Mouse (Mus musculus): ENCODE results near the gene Rgl1. TPM values are rescaled to one million over a fixed set of nuclear protein-coding genes. Genes with fewer than 3 reads are reported as not detected.

The Rgl1 gene
- polyA plus RNA-seq, 1 experiment = 14.4 TPM

DNA sequence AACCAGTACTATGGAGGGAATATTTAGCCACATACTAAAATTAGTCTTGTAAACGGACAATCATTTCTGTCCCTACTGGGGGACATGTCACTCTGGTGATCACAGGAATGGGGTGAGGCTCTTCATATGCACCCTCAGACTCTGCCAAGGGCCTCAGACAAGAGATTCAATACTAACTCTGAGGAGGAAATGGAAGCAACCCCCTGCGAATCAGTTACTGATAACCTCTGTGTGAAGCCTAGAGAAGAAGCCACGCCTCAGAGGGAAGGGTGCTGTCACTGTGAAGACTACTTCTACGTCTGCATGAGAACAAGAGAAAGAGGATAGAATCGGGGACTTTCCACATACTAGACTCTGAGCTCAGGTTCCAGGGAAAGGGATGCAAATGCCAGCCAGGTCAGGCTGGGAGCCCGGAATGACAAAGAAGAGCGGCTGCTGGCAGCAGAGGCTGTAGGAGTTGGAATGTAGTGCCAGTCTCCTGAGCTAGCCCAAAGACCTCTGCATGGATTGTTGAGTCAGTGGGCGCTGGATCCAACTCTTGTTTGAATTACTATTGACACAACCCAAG, 29.6 kb upstream of the Rgl1 start:
- no peak for DNase-seq (ENCODE audit: low read depth in 1 of 2, low spot score in 2 of 2)
- 72% methylated on average over 8 of the region's 8 CpGs for WGBS
- H3K27ac ChIP-seq (ENCODE audit: insufficient read depth, low read length) = no peak overlapping the region
- H3K27me3 ChIP-seq (ENCODE audit: control insufficient read depth, insufficient read depth, low read length) = no peaks in the 10 kb centered on the region
- H3K36me3 ChIP-seq (ENCODE audit: control insufficient read depth, insufficient read depth, low read length) = no peaks in the 10 kb centered on the region
- no peak for TF ChIP-seq POLR2A (IDR thresholded peaks at IDR 0.05; ENCODE audit: low read depth, low read length)
- TF ChIP-seq CTCF (IDR thresholded peaks at IDR 0.05; ENCODE audit: extremely low read depth, insufficient read depth, insufficient read length, insufficient replicate concordance) = no peak
- H3K4me3 ChIP-seq (ENCODE audit: extremely low read depth, insufficient read depth, insufficient read length) = no peak overlapping the region
- H3K4me1 ChIP-seq (ENCODE audit: control insufficient read depth, insufficient read depth, insufficient read length) = peaks cover 10% of the 10 kb centered on the region; the same call in 1 of the 2 replicates

DNA sequence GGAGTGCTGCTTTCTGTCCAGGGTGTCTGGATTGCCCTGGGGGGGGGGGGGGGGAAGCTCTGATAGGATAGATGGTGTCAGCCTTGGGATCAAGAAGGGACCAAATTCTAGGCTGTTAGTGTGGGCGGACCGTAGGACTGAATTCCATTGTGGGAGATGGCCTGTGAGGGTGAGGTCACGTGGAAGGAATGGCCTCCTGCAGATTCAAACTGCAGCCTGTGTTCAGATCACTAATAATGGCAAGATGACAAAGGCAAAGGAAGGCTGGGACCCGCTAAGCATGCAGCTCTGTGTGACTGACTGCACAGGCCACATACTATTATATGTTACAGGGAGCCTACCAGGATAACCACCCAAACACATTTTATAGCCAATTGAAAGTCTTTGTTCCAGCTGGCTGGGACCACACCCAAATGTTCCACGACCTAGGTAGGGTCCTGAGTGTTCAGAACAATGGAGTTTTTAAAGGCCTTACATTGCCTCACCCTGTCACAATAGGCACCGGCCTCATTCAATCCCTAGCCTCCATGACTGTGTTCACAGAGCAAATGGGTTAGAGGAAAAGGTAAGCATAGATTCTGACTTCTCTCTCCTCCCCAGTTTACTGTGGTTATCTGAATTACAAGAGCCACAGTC, 27.5 kb upstream of the Rgl1 start:
- TF ChIP-seq POLR2A (IDR thresholded peaks at IDR 0.05; ENCODE audit: low read depth, low read length) = no peak
- no peak for TF ChIP-seq CTCF (IDR thresholded peaks at IDR 0.05; ENCODE audit: extremely low read depth, insufficient read depth, insufficient read length, insufficient replicate concordance)
- H3K27ac ChIP-seq (ENCODE audit: insufficient read depth, low read length) = no peak overlapping the region
- WGBS = 83% methylated on average over 6 of the region's 6 CpGs

DNA sequence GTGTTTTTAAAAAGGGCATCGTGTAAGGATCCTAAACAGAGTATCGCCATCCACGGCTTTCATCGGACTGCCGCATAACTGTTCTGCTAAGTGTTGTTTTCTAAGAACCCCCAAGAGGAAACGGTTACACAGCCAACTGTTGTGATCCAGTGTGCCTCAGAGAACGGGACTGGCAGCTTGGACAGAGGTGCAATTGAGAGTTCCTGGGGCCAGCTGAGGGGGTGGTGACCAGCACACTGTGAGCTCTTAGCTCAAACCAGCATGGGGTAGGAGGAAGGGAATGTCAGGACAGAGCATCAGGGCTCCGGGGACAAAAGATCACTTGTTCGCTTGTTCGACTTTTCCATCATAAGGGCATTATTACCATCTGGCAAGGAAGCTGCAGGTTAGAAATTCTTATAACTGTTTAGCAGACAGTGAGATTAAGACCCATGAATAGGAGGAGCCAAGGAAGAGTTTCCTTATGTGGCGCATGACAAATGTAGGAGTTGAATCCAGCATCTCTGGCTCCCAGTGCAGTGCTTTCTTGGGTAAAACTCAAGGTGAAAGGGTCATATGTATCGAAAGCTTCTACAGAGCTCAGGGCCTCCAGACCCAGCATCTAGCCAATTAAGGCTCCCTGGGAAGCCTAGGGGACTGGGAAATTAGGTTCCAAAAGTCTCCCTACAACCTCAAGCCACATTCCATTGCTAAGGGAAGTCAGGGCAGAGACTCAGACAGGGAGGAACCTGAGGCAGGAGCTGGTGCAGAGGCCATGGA, 26.8 kb upstream of the Rgl1 start:
- H3K4me1 ChIP-seq (ENCODE audit: control insufficient read depth, insufficient read depth, insufficient read length) = peaks cover 7% of the 10 kb centered on the region; the same call in 1 of the 2 replicates
- no peak for DNase-seq (ENCODE audit: low read depth in 1 of 2, low spot score in 2 of 2)
- no peak overlapping the region for H3K27ac ChIP-seq (ENCODE audit: insufficient read depth, low read length)
- no peaks in the 10 kb centered on the region for H3K36me3 ChIP-seq (ENCODE audit: control insufficient read depth, insufficient read depth, low read length)
- TF ChIP-seq CTCF (IDR thresholded peaks at IDR 0.05; ENCODE audit: extremely low read depth, insufficient read depth, insufficient read length, insufficient replicate concordance) = no peak
- no peak for TF ChIP-seq POLR2A (IDR thresholded peaks at IDR 0.05; ENCODE audit: low read depth, low read length)
- H3K27me3 ChIP-seq (ENCODE audit: control insufficient read depth, insufficient read depth, low read length) = no peaks in the 10 kb centered on the region
- 81% methylated on average over 12 of the region's 12 CpGs for WGBS
- no peak overlapping the region for H3K4me3 ChIP-seq (ENCODE audit: extremely low read depth, insufficient read depth, insufficient read length)

More for the DNA sequence above, 27.5 kb upstream of the Rgl1 start:
- Histone ChIP-seq H3K4me3 (ENCODE audit: extremely low read depth, insufficient read depth, insufficient read length) (no peak overlapping the region), H3K27me3 (ENCODE audit: control insufficient read depth, insufficient read depth, low read length) (no peaks in the 10 kb centered on the region), H3K36me3 (ENCODE audit: control insufficient read depth, insufficient read depth, low read length) (no peaks in the 10 kb centered on the region), H3K4me1 (ENCODE audit: control insufficient read depth, insufficient read depth, insufficient read length) (peaks cover 9% of the 10 kb centered on the region; the same call in 1 of the 2 replicates)
- DNase-seq (ENCODE audit: low read depth in 1 of 2, low spot score in 2 of 2) = no peak

DNA sequence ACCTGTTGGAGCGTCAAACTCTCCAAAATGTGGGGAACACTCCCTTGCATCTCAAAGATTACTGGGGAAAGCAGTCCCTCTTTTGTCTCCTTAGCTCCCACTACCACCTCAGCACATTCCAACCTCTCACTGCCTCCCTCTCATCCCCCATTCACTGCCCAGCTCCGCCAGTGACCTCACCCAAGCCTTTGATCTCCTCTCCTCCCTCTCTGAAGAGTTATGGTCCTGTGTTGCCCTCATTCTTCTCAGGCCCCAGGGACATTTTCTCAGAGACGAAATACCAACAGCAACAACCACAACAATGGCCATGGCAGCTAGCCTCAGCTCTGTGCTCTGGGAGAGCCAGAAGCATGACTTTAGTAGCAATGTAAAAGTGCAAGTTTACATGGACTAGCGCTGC, 25.1 kb upstream of the Rgl1 start:
- TF ChIP-seq CTCF (IDR thresholded peaks at IDR 0.05; ENCODE audit: extremely low read depth, insufficient read depth, insufficient read length, insufficient replicate concordance) (no peak), POLR2A (IDR thresholded peaks at IDR 0.05; ENCODE audit: low read depth, low read length) (no peak)
- no peak overlapping the region for H3K27ac ChIP-seq (ENCODE audit: insufficient read depth, low read length)
- H3K36me3 ChIP-seq (ENCODE audit: control insufficient read depth, insufficient read depth, low read length) = no peaks in the 10 kb centered on the region
- WGBS = 82% methylated on average over 4 of the region's 4 CpGs
- no peaks in the 10 kb centered on the region; the same call in 1 of the 2 replicates for H3K4me1 ChIP-seq (ENCODE audit: control insufficient read depth, insufficient read depth, insufficient read length)
- no peaks in the 10 kb centered on the region for H3K27me3 ChIP-seq (ENCODE audit: control insufficient read depth, insufficient read depth, low read length)
- no peak overlapping the region for H3K4me3 ChIP-seq (ENCODE audit: extremely low read depth, insufficient read depth, insufficient read length)
- no peak for DNase-seq (ENCODE audit: low read depth in 1 of 2, low spot score in 2 of 2)

DNA sequence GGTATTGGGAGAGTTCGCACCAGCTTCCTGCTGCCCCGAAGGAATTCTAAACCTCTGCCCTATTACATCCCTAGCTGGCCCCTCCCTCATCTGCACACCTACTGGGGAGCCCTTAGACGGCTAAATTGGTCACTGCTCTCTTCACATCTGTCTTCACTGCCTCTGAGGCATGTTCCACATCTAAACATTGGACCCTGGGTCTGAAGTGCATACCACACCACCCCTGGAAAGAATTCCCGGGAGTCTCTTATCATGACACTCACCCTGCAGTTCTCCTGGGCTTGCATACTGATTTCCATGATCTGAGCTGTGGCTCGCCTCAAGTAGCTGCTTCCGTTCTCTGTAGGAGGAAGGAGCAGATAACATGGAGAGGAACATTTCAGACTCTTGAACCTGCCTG, 24.7 kb upstream of the Rgl1 start:
- Histone ChIP-seq H3K27me3 (ENCODE audit: control insufficient read depth, insufficient read depth, low read length) (no peaks in the 10 kb centered on the region), H3K4me1 (ENCODE audit: control insufficient read depth, insufficient read depth, insufficient read length) (no peaks in the 10 kb centered on the region; the same call in 1 of the 2 replicates), H3K36me3 (ENCODE audit: control insufficient read depth, insufficient read depth, low read length) (no peaks in the 10 kb centered on the region), H3K4me3 (ENCODE audit: extremely low read depth, insufficient read depth, insufficient read length) (no peak overlapping the region), H3K27ac (ENCODE audit: insufficient read depth, low read length) (no peak overlapping the region)
- DNase-seq (ENCODE audit: low read depth in 1 of 2, low spot score in 2 of 2) = no peak
- WGBS = 52% methylated on average over 6 of the region's 6 CpGs
- TF ChIP-seq POLR2A (IDR thresholded peaks at IDR 0.05; ENCODE audit: low read depth, low read length) (no peak), CTCF (IDR thresholded peaks at IDR 0.05; ENCODE audit: extremely low read depth, insufficient read depth, insufficient read length, insufficient replicate concordance) (no peak)

DNA sequence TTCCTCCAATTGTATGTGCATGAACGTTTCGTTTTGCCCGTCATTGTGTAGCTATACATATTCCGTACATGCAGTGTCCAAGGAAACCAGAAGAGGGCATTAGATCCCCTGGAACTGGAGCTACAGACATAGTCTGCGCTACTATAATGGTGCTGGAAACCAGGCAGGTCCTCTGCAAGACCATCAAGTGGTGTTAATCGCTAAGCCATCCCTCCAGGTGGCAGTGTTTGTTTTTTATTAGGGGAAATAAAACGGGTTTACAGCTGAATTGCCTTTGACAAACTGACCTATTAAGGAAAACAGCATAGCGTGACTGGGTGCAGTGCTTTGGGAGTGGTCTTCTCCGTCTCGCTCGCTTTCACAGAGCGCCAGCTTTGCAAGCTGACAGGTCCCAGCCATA, 24.1 kb upstream of the Rgl1 start:
- DNase-seq (ENCODE audit: low read depth in 1 of 2, low spot score in 2 of 2) = peak in 1 of 2 experiments; percentile 55
- Histone ChIP-seq H3K27ac (ENCODE audit: insufficient read depth, low read length) (no peak overlapping the region), H3K36me3 (ENCODE audit: control insufficient read depth, insufficient read depth, low read length) (no peaks in the 10 kb centered on the region), H3K4me1 (ENCODE audit: control insufficient read depth, insufficient read depth, insufficient read length) (no peaks in the 10 kb centered on the region; the same call in 1 of the 2 replicates), H3K4me3 (ENCODE audit: extremely low read depth, insufficient read depth, insufficient read length) (no peak overlapping the region), H3K27me3 (ENCODE audit: control insufficient read depth, insufficient read depth, low read length) (no peaks in the 10 kb centered on the region)
- TF ChIP-seq CTCF (IDR thresholded peaks at IDR 0.05; ENCODE audit: extremely low read depth, insufficient read depth, insufficient read length, insufficient replicate concordance) = no peak
- TF ChIP-seq POLR2A (IDR thresholded peaks at IDR 0.05; ENCODE audit: low read depth, low read length) = no peak
- 50% methylated on average over 12 of the region's 12 CpGs for WGBS
